Mouse (Mus musculus): ENCODE data around the gene AI464131.

Gene AI464131

GRCm38 (mm10) chr4:41502986-41503412 is at the start of gene AI464131:
Gene AI464131, minus strand, starts transcription at chr4:41503076.
- DNase-seq, result peak; percentile 97

- DNase-seq, result peak; percentile 65
Measured at GRCm38 (mm10) chr4:41552529-41552928, 49.7 kb upstream of the AI464131 start.

- no peak for DNase-seq
Measured at GRCm38 (mm10) chr4:41547086-41547485, 44.2 kb upstream of the AI464131 start.

GRCm38 (mm10) chr4:41545985-41546384 is 43.1 kb upstream of the AI464131 start:
- peak; percentile 40 for DNase-seq

- DNase-seq, result no peak
Measured at GRCm38 (mm10) chr4:41542136-41542535, 39.3 kb upstream of the AI464131 start.

- DNase-seq, result no peak
Measured at GRCm38 (mm10) chr4:41534866-41535265, 32.0 kb upstream of the AI464131 start.

- peak; percentile 34 for DNase-seq
Measured at GRCm38 (mm10) chr4:41532420-41532819, 29.5 kb upstream of the AI464131 start.

GRCm38 (mm10) chr4:41527996-41528395 is 25.1 kb upstream of the AI464131 start:
- DNase-seq, result no peak

- no peak for DNase-seq
Measured at GRCm38 (mm10) chr4:41527076-41527475, 24.2 kb upstream of the AI464131 start.

- DNase-seq, result no peak
Measured at GRCm38 (mm10) chr4:41526553-41526952, 23.7 kb upstream of the AI464131 start.

GRCm38 (mm10) chr4:41524829-41525228 is 22.0 kb upstream of the AI464131 start:
- DNase-seq, result no peak

GRCm38 (mm10) chr4:41523839-41524238 is 21.0 kb upstream of the AI464131 start:
- no peak for DNase-seq

- DNase-seq, result peak; percentile 30
Measured at GRCm38 (mm10) chr4:41522788-41523187, 19.9 kb upstream of the AI464131 start.

- no peak for DNase-seq
Measured at GRCm38 (mm10) chr4:41522136-41522535, 19.3 kb upstream of the AI464131 start.

- no peak for DNase-seq
Measured at GRCm38 (mm10) chr4:41520641-41521040, 17.8 kb upstream of the AI464131 start.

- no peak for DNase-seq
Measured at GRCm38 (mm10) chr4:41519195-41519594, 16.3 kb upstream of the AI464131 start.

- DNase-seq, result no peak
Measured at GRCm38 (mm10) chr4:41518349-41518748, 15.5 kb upstream of the AI464131 start.

- no peak for DNase-seq
Measured at GRCm38 (mm10) chr4:41517233-41517632, 14.4 kb upstream of the AI464131 start, which contains the start of gene 1110017D15Rik. Gene 1110017D15Rik, minus strand, starts transcription at chr4:41517333.

- no peak for DNase-seq
Measured at GRCm38 (mm10) chr4:41513714-41514113, 10.8 kb upstream of the AI464131 start.

GRCm38 (mm10) chr4:41513309-41513708 is 10.4 kb upstream of the AI464131 start:
- no peak for DNase-seq

- no peak for DNase-seq
Measured at GRCm38 (mm10) chr4:41507998-41508397, 5.1 kb upstream of the AI464131 start.

GRCm38 (mm10) chr4:41507326-41507924 is 4.5 kb upstream of the AI464131 start:
- no peak for DNase-seq

- DNase-seq, result peak; percentile 88
Measured at GRCm38 (mm10) chr4:41506906-41507305, 4.0 kb upstream of the AI464131 start.

- DNase-seq, result peak; percentile 63
Measured at GRCm38 (mm10) chr4:41506156-41506555, 3.3 kb upstream of the AI464131 start.

- DNase-seq, result peak; percentile 34
Measured at GRCm38 (mm10) chr4:41505131-41505551, 2.3 kb upstream of the AI464131 start.
